Mouse (Mus musculus) brain, embryonic 14.5 days (tissue): ENCODE measurements around the gene Khdc3.

Experiments
- CTCF ChIP-seq: fragments of 200-500 bp; IDR thresholded peaks from 2 replicates; pipeline ENCODE4 v1.5.1; 2012; ENCODE audit warnings: inconsistent platforms, mild to moderate bottlenecking, moderate library complexity, borderline replicate concordance; ENCODE audit not compliant: insufficient read depth, insufficient read length; ENCODE audit errors: extremely low read depth
- POLR2A ChIP-seq: fragments of 200-500 bp; IDR thresholded peaks from 2 replicates; pipeline ENCODE4 v1.6.1; 2012; ENCODE audit warnings: mild to moderate bottlenecking, inconsistent platforms, borderline replicate concordance; ENCODE audit not compliant: poor library complexity, insufficient read depth, insufficient read length, severe bottlenecking; ENCODE audit errors: extremely low read depth

DNA sequence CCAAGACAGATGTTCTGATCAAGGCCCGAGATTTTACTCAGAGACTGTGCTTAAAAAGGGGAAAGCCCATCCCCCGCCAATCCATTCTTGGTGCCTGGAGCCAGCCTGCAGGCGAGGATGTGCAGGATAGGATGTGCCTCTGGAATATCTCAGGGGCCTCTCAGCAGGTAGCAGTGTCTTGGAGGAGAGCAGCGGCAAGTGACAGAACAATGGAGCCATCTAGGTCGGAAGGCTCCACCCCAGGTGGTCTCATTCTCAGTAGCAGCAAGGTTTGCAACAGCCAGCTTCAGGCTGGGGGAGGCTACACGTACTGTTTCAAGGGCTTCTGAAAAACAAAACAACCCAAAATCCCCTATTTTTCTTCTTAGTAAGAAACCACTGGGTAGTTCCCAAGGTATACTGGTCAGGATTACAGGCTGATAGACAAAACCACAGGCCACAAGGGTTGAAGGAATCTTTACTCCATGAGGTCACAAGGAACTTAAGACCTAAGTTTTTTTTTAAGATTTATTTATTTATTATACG lies 21.8 kb upstream of the Khdc3 start:
- no peak for TF ChIP-seq POLR2A
- TF ChIP-seq CTCF: no peak
